Mouse (Mus musculus): ENCODE results near the gene Copz2. TPM values are rescaled to one million over a fixed set of nuclear protein-coding genes. Genes with fewer than 3 reads are reported as not detected.
A peak's percentile ranks its signal among the peaks of the same experiment; 100 is the strongest.

Gene Copz2
- polyA plus RNA-seq, 1 experiment, result 23.9 TPM

DNA sequence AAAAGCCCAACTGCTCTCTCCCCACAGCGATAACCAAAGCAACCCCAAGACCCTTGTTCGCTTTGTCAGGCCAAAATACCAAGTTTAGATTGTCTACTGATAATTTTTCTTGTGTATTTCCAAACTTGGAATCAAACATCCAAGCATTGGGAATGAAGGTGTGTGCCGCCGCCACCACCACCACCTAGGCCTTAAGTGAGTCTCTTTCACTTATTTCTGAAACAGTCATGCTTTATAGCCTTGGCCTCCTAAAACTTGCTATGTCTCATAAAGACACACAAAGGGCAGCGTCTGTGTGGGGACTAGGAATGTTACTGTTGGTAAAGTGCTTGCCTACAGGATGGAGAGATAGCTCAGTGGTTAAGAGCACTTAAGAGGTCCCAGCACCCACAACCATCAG lies 35.8 kb upstream of the Copz2 start:
- Histone ChIP-seq H3K4me1 (ENCODE audit: control insufficient read depth, insufficient read depth, low read length) (peaks cover 3% of the 10 kb centered on the region), H3K36me3 (ENCODE audit: control insufficient read depth, insufficient read depth, low read length, poor library complexity, severe bottlenecking) (peaks cover 60% of the 10 kb centered on the region), H3K27ac (ENCODE audit: insufficient read depth, low read length) (peak overlapping the region; percentile 47; the same call in 1 of the 2 replicates), H3K4me3 (ENCODE audit: low read depth, low read length) (no peak overlapping the region), H3K9ac (ENCODE audit: low read depth, poor library complexity, severe bottlenecking) (no peak overlapping the region), H3K27me3 (ENCODE audit: control insufficient read depth, insufficient read depth, low read length, poor library complexity, severe bottlenecking) (no peaks in the 10 kb centered on the region), H3K9me3 (replicated peaks; ENCODE audit: control insufficient read depth, insufficient read depth, low read length, poor library complexity, severe bottlenecking) (no peaks in the 10 kb centered on the region)
- TF ChIP-seq POLR2A (IDR thresholded peaks at IDR 0.05; ENCODE audit: insufficient read depth, low read length), result no peak
- no peak for TF ChIP-seq EP300 (IDR thresholded peaks at IDR 0.05; ENCODE audit: insufficient read depth, low read depth, low read length)
- TF ChIP-seq CTCF (IDR thresholded peaks at IDR 0.05; ENCODE audit: low read depth, low read length), result no peak

DNA sequence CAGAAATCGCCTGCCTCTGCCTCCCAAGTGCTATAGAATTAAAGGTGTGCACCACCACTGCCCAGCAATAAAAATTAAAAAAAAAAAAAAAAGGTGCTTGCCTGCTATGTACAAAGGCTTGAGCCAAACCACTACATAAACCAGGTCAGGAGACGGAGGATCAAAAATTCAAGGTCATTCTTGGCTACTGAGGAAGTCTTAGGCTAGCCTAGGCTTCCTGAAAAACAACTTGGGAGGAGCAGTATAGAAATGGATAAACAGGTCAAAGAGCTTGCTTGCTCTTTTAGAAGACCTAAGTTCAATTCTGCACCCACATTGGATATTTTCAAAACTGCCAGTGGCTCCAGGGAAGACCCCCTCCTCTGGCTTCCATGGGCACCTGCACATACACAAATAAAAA lies 35.2 kb upstream of the Copz2 start:
- peaks cover 3% of the 10 kb centered on the region for H3K4me1 ChIP-seq (ENCODE audit: control insufficient read depth, insufficient read depth, low read length)
- H3K9me3 ChIP-seq (replicated peaks; ENCODE audit: control insufficient read depth, insufficient read depth, low read length, poor library complexity, severe bottlenecking), result no peaks in the 10 kb centered on the region
- no peak overlapping the region for H3K27ac ChIP-seq (ENCODE audit: insufficient read depth, low read length)
- H3K36me3 ChIP-seq (ENCODE audit: control insufficient read depth, insufficient read depth, low read length, poor library complexity, severe bottlenecking), result peaks cover 60% of the 10 kb centered on the region
- no peak for TF ChIP-seq EP300 (IDR thresholded peaks at IDR 0.05; ENCODE audit: insufficient read depth, low read depth, low read length)
- no peak for TF ChIP-seq POLR2A (IDR thresholded peaks at IDR 0.05; ENCODE audit: insufficient read depth, low read length)
- TF ChIP-seq CTCF (IDR thresholded peaks at IDR 0.05; ENCODE audit: low read depth, low read length), result no peak
- no peak overlapping the region for H3K9ac ChIP-seq (ENCODE audit: low read depth, poor library complexity, severe bottlenecking)
- no peak overlapping the region for H3K4me3 ChIP-seq (ENCODE audit: low read depth, low read length)
- no peaks in the 10 kb centered on the region for H3K27me3 ChIP-seq (ENCODE audit: control insufficient read depth, insufficient read depth, low read length, poor library complexity, severe bottlenecking)

DNA sequence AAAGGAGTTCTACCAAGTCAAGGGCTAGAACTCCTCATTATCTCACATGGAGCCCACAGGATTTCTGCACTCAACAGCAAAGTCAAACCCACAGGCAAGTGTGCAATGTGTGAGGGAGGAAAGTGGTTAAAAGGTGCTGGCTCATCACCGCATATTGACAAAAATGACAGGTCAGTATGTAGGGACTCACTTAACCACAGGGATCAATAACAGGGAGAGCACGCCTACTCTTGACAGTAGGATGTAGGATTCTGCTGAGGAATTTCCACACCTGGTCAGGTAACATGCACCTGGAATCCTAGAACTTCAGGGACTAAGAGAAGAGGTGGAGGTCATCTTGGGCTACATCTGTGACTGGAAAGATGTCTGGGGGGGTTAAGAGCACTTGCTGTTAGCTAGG lies 33.8 kb upstream of the Copz2 start:
- TF ChIP-seq POLR2A (IDR thresholded peaks at IDR 0.05; ENCODE audit: insufficient read depth, low read length) (no peak), EP300 (IDR thresholded peaks at IDR 0.05; ENCODE audit: insufficient read depth, low read depth, low read length) (no peak), CTCF (IDR thresholded peaks at IDR 0.05; ENCODE audit: low read depth, low read length) (no peak)
- Histone ChIP-seq H3K27ac (ENCODE audit: insufficient read depth, low read length) (no peak overlapping the region), H3K27me3 (ENCODE audit: control insufficient read depth, insufficient read depth, low read length, poor library complexity, severe bottlenecking) (no peaks in the 10 kb centered on the region), H3K4me1 (ENCODE audit: control insufficient read depth, insufficient read depth, low read length) (peaks cover 3% of the 10 kb centered on the region), H3K36me3 (ENCODE audit: control insufficient read depth, insufficient read depth, low read length, poor library complexity, severe bottlenecking) (peaks cover 65% of the 10 kb centered on the region), H3K9me3 (replicated peaks; ENCODE audit: control insufficient read depth, insufficient read depth, low read length, poor library complexity, severe bottlenecking) (no peaks in the 10 kb centered on the region), H3K4me3 (ENCODE audit: low read depth, low read length) (no peak overlapping the region), H3K9ac (ENCODE audit: low read depth, poor library complexity, severe bottlenecking) (no peak overlapping the region)

DNA sequence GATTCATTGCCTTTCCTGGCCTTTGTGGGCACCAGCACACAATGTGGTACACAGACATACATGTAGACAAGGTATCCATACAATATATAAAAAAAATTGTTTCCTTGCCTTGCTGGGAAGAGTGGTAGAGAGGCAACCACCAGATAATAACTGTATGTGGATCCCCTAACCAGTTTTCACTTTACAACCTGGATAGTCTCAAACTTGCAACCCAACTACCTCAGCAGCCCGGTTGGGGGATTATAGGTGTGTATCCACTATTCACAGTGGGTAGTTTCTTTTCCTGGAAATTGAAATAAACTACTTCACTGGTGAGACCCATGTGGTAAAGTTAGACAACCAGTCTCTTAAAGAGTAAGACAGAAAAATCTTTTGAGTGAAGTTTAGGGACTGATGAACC lies 33.2 kb upstream of the Copz2 start:
- peaks cover 3% of the 10 kb centered on the region for H3K4me1 ChIP-seq (ENCODE audit: control insufficient read depth, insufficient read depth, low read length)
- TF ChIP-seq POLR2A (IDR thresholded peaks at IDR 0.05; ENCODE audit: insufficient read depth, low read length), result no peak
- no peak for TF ChIP-seq CTCF (IDR thresholded peaks at IDR 0.05; ENCODE audit: low read depth, low read length)
- TF ChIP-seq EP300 (IDR thresholded peaks at IDR 0.05; ENCODE audit: insufficient read depth, low read depth, low read length), result no peak
- no peaks in the 10 kb centered on the region for H3K9me3 ChIP-seq (replicated peaks; ENCODE audit: control insufficient read depth, insufficient read depth, low read length, poor library complexity, severe bottlenecking)
- H3K27me3 ChIP-seq (ENCODE audit: control insufficient read depth, insufficient read depth, low read length, poor library complexity, severe bottlenecking), result no peaks in the 10 kb centered on the region
- no peak overlapping the region for H3K9ac ChIP-seq (ENCODE audit: low read depth, poor library complexity, severe bottlenecking)
- peaks cover 66% of the 10 kb centered on the region for H3K36me3 ChIP-seq (ENCODE audit: control insufficient read depth, insufficient read depth, low read length, poor library complexity, severe bottlenecking)
- no peak overlapping the region for H3K27ac ChIP-seq (ENCODE audit: insufficient read depth, low read length)
- no peak overlapping the region for H3K4me3 ChIP-seq (ENCODE audit: low read depth, low read length)

DNA sequence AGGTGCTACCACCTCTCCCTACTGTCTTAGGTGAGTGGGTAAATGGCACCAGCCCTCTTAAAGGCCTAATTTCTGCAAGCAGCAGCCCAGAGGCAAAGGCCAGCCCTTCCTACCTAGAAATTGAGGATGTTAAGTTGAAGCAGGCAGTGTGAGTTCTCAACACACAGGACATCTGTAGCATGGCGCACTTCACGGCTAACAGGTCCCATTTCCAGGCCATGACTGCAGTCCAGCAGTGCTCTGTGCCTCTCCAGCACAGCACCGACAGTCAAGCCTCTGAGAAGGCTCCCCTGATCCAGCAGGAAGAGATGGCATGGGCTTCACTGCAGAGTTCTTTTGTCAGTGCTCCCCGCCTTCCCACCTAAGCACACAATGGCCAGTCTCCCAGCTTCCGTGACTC lies 32.7 kb upstream of the Copz2 start:
- Histone ChIP-seq H3K27ac (ENCODE audit: insufficient read depth, low read length) (no peak overlapping the region), H3K4me3 (ENCODE audit: low read depth, low read length) (no peak overlapping the region), H3K27me3 (ENCODE audit: control insufficient read depth, insufficient read depth, low read length, poor library complexity, severe bottlenecking) (no peaks in the 10 kb centered on the region), H3K9me3 (replicated peaks; ENCODE audit: control insufficient read depth, insufficient read depth, low read length, poor library complexity, severe bottlenecking) (no peaks in the 10 kb centered on the region), H3K9ac (ENCODE audit: low read depth, poor library complexity, severe bottlenecking) (no peak overlapping the region), H3K36me3 (ENCODE audit: control insufficient read depth, insufficient read depth, low read length, poor library complexity, severe bottlenecking) (peaks cover 66% of the 10 kb centered on the region), H3K4me1 (ENCODE audit: control insufficient read depth, insufficient read depth, low read length) (peaks cover 3% of the 10 kb centered on the region)
- TF ChIP-seq EP300 (IDR thresholded peaks at IDR 0.05; ENCODE audit: insufficient read depth, low read depth, low read length) (no peak), POLR2A (IDR thresholded peaks at IDR 0.05; ENCODE audit: insufficient read depth, low read length) (no peak), CTCF (IDR thresholded peaks at IDR 0.05; ENCODE audit: low read depth, low read length) (no peak)

DNA sequence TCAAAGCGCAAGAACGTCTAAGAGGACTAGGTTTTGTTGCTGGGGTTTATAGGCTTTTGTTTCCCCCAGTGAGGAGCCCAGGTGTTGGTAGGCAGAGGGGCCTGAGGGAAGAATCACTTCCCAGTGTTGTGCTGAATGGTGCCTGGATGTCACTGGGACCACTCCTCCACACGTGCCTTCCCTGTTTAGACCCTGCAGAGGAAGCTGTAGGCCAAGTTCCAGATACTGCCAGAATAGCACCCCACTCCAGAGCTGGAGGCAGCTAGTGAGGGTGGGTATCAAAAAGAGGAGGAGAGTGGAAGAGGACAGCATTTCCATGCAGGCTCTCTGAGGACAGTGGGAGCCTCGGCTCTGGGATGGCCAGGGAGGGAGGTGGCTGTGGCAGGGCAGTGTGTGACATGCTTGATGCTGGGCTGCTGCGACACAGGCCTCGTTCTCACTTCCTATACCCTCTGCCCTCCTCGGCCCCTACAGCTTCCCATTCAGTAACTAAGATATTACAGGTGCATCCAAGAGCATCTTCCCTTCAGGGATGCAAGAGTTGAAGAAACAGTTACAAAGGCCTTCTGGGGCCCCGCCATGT lies 31.5 kb upstream of the Copz2 start:
- peaks cover 3% of the 10 kb centered on the region for H3K4me1 ChIP-seq (ENCODE audit: control insufficient read depth, insufficient read depth, low read length)
- no peaks in the 10 kb centered on the region for H3K9me3 ChIP-seq (replicated peaks; ENCODE audit: control insufficient read depth, insufficient read depth, low read length, poor library complexity, severe bottlenecking)
- TF ChIP-seq EP300 (IDR thresholded peaks at IDR 0.05; ENCODE audit: insufficient read depth, low read depth, low read length) (no peak), CTCF (IDR thresholded peaks at IDR 0.05; ENCODE audit: low read depth, low read length) (no peak), POLR2A (IDR thresholded peaks at IDR 0.05; ENCODE audit: insufficient read depth, low read length) (no peak)
- no peak overlapping the region for H3K27ac ChIP-seq (ENCODE audit: insufficient read depth, low read length)
- H3K4me3 ChIP-seq (ENCODE audit: low read depth, low read length), result no peak overlapping the region
- no peak overlapping the region for H3K9ac ChIP-seq (ENCODE audit: low read depth, poor library complexity, severe bottlenecking)
- no peaks in the 10 kb centered on the region for H3K27me3 ChIP-seq (ENCODE audit: control insufficient read depth, insufficient read depth, low read length, poor library complexity, severe bottlenecking)
- peaks cover 68% of the 10 kb centered on the region for H3K36me3 ChIP-seq (ENCODE audit: control insufficient read depth, insufficient read depth, low read length, poor library complexity, severe bottlenecking)
